Mouse (Mus musculus) hindbrain, embryonic 14.5 days (tissue): ENCODE data around the gene Chst11. TPM values are rescaled to one million over a fixed set of nuclear protein-coding genes. Genes with fewer than 3 reads are reported as not detected.

Source experiments
- ATAC-seq: fragments of 200-750 bp; cut with Nextera tagmentation; 2 replicates; pipeline ENCODE4 v1.8.0; 2017; ENCODE audit warnings: moderate number of reproducible peaks, mild to moderate bottlenecking, moderate TSS enrichment, moderate library complexity; ENCODE audit not compliant: low FRiP score
- DNase-seq: peaks from one replicate; pipeline ENCODE4 v3.0.0-alpha.2; 2015; ENCODE audit warnings: low spot score
- H3K27ac ChIP-seq: fragments of 300-500 bp; sonication (generic); 2 replicates; pipeline ENCODE4 v1.5.1; 2014; ENCODE audit warnings: mild to moderate bottlenecking, moderate library complexity
- H3K27me3 ChIP-seq: fragments of 300-500 bp; sonication (generic); 2 replicates; pipeline ENCODE4 v1.6.1; 2014; ENCODE audit warnings: mild to moderate bottlenecking, low read length, mixed read lengths; ENCODE audit not compliant: control insufficient read depth, insufficient read depth
- H3K36me3 ChIP-seq: fragments of 300-500 bp; sonication (generic); replicated peaks from 2 replicates; pipeline ENCODE4 v1.6.1; 2014; ENCODE audit not compliant: control insufficient read depth, insufficient read depth
- H3K4me1 ChIP-seq: fragments of 300-500 bp; sonication (generic); replicated peaks from 2 replicates; pipeline ENCODE4 v1.6.1; 2014; ENCODE audit warnings: antibody characterized with exemption, low read length, mixed read lengths; ENCODE audit not compliant: control insufficient read depth, insufficient read depth
- H3K4me2 ChIP-seq: fragments of 300-500 bp; sonication (generic); replicated peaks from 2 replicates; pipeline ENCODE4 v1.6.1; 2014; ENCODE audit warnings: mild to moderate bottlenecking, moderate library complexity
- H3K4me3 ChIP-seq: fragments of 300-500 bp; sonication (generic); replicated peaks from 2 replicates; pipeline ENCODE4 v1.5.1; 2014; ENCODE audit warnings: mild to moderate bottlenecking, low read length
- H3K9ac ChIP-seq: fragments of 300-500 bp; sonication (generic); 2 replicates; pipeline ENCODE4 v1.6.1; 2014
- H3K9me3 ChIP-seq: fragments of 300-500 bp; sonication (generic); 2 replicates; pipeline ENCODE4 v1.6.1; 2016; ENCODE audit warnings: low read length; ENCODE audit not compliant: control insufficient read depth
- WGBS: fragments of 180-500 bp; shearing (Covaris S2); extraction: QIAGEN DNeasy Blood & Tissue Kit; methylation state at CpG from one replicate; pipeline ENCODE4 v1.1.7; 2014; 5-methylcytosine and 5-hydroxymethylcytosine counted together
- polyA plus RNA-seq: library from polyadenylated mRNA; unstranded; fragments of >200 nt; fragmentation: Nextera tagmentation; extraction: Ambion mirVana; gene quantifications from 2 replicates; pipeline ENCODE4 v1.2.1, GENCODE M21; 2014

Chst11 gene
- polyA plus RNA-seq, 1 experiment from 2014 or later: 5.4 TPM

DNA sequence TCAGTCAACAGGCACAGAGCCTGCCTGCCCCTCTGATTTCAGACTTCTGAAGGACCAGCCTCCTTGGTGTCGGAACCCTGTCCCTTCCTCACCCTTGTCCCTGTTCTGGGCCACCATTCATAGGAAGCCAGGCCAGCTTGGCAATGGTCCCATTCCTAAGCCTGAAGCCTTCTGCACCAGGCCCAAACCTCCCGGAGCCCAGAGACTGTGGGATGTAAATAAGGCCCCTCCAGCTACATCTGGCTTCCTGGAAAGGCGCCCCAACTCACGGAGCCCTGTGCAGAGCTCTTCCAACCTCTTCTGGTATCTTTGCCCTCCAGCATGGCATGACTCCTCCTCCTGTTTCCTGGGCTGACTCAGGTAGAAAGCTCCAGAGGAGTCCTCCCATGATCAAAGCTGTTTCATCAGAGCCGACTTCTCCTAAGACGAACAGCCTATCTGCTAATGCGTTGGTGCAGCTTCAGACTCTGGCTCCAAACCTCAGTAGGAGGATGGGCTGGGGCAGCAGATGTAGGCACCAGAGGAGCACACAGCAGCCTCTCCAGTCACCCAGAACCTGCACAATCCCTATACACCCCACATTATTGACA is 199.3 kb downstream of the Chst11 start:
- ATAC-seq (no peak), DNase-seq (no peak)
- H3K4me2 ChIP-seq: no peak overlapping the region
- H3K9ac ChIP-seq: no peak overlapping the region
- no peaks in the 10 kb centered on the region for H3K27me3 ChIP-seq
- H3K9me3 ChIP-seq: no peaks in the 10 kb centered on the region
- peaks cover 14% of the 10 kb centered on the region; the same call in 1 of the 2 replicates for H3K4me1 ChIP-seq
- no peaks in the 10 kb centered on the region for H3K36me3 ChIP-seq
- WGBS: 62% methylated on average over 7 of the region's 7 CpGs
- peak overlapping the region; percentile 16; the same call in 1 of the 2 replicates for H3K27ac ChIP-seq
- H3K4me3 ChIP-seq: no peak overlapping the region

DNA sequence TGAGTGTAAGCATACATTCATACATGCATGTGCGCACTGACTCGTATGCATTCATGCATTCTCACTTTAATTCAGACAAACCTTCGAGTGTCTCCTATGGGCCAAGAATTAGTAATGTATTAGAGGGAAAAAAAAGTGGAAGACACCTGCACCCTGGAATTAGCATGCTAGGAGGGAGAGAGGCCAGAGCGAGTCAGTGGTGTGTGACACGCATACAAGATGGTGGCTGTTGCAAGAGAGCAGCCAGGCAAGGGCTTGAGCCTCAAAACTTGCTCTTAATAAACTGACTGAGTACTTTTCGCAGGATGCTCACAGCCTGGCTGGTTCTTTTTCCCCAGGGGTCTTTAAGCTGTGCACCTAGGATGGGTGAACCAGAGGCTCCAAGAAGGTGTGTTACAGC is 199.8 kb downstream of the Chst11 start:
- Histone ChIP-seq H3K27ac (no peak overlapping the region), H3K27me3 (no peaks in the 10 kb centered on the region), H3K36me3 (no peaks in the 10 kb centered on the region), H3K9me3 (no peaks in the 10 kb centered on the region), H3K4me3 (no peak overlapping the region), H3K4me2 (no peak overlapping the region), H3K9ac (no peak overlapping the region), H3K4me1 (peaks cover 14% of the 10 kb centered on the region; the same call in 1 of the 2 replicates)
- no peak for DNase-seq
- no peak for ATAC-seq
- WGBS: 68% methylated on average over 6 of the region's 6 CpGs

DNA sequence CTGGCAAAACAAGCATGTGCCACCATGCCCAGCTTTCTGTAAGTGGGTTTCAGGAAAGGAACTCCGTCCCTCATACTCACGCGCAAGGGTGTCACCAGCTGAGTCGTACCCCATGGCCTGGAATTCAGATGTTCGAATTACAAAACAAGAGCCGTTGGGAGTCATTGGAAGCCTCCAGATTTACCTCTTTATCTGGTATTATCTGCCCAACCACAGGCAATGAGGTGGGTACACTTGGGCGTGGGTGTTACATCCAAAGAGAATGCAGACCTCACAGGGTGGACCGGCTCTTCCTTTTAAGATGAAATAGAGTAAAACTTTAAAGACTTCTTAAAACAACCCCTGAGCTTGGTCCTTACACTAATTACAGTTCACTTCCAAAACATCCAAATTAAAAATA is 200.9 kb downstream of the Chst11 start:
- Histone ChIP-seq H3K27me3 (no peaks in the 10 kb centered on the region), H3K9ac (no peak overlapping the region), H3K36me3 (no peaks in the 10 kb centered on the region), H3K4me1 (peaks cover 14% of the 10 kb centered on the region; the same call in 1 of the 2 replicates), H3K27ac (no peak overlapping the region), H3K4me2 (no peak overlapping the region), H3K4me3 (no peak overlapping the region), H3K9me3 (no peaks in the 10 kb centered on the region)
- ATAC-seq (no peak), DNase-seq (no peak)
- 92% methylated on average over 8 of the region's 8 CpGs for WGBS

DNA sequence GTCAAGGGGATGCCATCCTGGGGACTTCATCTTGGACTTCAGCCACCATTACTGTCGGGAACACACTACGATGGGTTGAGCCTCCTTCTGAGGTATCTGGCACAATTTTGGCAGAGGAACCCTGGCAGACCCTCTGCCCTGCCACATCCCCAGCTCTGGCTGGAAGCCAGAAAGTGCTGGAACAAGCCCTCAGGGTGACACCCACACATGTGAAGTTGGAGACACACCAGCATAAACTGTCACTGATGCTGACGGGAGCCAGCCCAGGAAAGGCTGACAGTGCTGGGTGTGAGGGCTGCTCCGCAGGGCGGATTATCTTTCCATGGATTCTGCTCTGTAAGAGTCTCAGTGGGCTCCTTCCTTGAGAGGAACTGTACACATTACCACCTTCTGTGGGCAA is 201.7 kb downstream of the Chst11 start:
- Histone ChIP-seq H3K4me1 (peaks cover 10% of the 10 kb centered on the region; the same call in 1 of the 2 replicates), H3K4me3 (no peak overlapping the region), H3K27ac (no peak overlapping the region), H3K4me2 (no peak overlapping the region), H3K9me3 (no peaks in the 10 kb centered on the region), H3K36me3 (no peaks in the 10 kb centered on the region), H3K27me3 (no peaks in the 10 kb centered on the region), H3K9ac (no peak overlapping the region)
- ATAC-seq (no peak), DNase-seq (no peak)
- 63% methylated on average over 5 of the region's 5 CpGs for WGBS

DNA sequence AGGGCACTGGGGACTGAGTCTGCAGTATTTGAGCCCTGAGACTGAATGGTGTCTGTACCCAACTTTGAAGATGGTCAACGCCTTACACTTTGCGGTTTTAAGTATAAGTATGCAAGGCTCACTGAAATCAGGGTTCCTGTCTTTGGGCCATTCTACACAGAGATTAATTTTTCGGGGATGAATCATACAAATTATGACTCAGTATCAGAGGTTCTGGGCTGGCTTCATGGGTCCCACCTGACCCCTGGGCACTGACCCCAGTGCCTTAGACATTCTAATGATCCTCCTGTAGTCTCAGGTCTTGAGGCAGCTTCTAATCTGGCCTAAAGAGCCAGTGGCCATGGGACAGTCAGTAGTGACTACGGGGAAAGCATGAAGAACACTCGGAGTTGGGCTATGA is 203.8 kb downstream of the Chst11 start:
- ATAC-seq: no peak
- DNase-seq: no peak
- Histone ChIP-seq H3K27me3 (no peaks in the 10 kb centered on the region), H3K27ac (no peak overlapping the region), H3K4me2 (no peak overlapping the region), H3K4me1 (0 out of 2 replicates have a peak, but pooled peaks cover 6% of the 10 kb centered on the region), H3K9me3 (no peaks in the 10 kb centered on the region), H3K36me3 (no peaks in the 10 kb centered on the region), H3K4me3 (no peak overlapping the region), H3K9ac (no peak overlapping the region)
- WGBS: 97% methylated on average over 5 of the region's 5 CpGs

DNA sequence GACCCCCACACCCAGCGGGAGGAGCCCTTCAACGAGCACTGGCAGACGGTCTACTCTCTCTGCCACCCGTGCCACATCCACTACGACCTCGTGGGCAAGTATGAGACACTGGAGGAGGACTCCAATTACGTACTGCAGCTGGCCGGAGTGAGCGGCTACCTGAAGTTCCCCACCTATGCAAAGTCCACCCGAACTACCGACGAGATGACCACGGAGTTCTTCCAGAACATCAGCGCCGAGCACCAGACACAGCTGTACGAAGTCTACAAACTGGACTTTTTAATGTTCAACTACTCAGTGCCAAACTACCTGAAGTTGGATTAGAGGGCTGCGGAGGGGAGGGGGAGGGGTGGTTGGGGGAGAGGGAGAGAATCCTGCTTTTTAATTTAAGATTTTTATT is 206.2 kb downstream of the Chst11 start:
- DNase-seq (no peak), ATAC-seq (no peak)
- Histone ChIP-seq H3K36me3 (no peaks in the 10 kb centered on the region), H3K9ac (no peak overlapping the region), H3K27ac (no peak overlapping the region), H3K27me3 (no peaks in the 10 kb centered on the region), H3K4me1 (0 out of 2 replicates have a peak, but pooled peaks cover 3% of the 10 kb centered on the region), H3K4me2 (no peak overlapping the region), H3K9me3 (no peaks in the 10 kb centered on the region), H3K4me3 (no peak overlapping the region)
- 98% methylated on average over 17 of the region's 17 CpGs for WGBS

DNA sequence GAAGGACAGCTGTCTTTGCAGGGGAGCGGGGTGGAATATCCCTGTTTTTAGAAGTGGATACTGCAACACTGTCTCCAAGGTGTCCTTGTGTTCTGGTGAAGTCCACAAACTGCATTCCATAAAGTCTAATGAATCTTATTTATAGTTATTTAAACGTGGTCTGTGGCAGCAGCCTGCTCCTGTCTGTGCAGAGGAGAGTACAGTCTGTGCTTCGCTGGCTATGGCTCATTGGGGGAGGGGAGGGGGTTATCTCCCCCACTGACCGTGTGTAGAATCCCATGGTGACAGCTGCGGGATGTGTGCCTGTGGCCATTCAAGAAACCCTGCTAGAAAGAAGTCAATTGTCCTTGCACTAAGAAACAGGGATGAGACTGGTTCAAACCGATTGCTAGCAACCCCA is 206.7 kb downstream of the Chst11 start:
- Histone ChIP-seq H3K9me3 (no peaks in the 10 kb centered on the region), H3K27me3 (no peaks in the 10 kb centered on the region), H3K4me2 (no peak overlapping the region), H3K4me1 (0 out of 2 replicates have a peak, but pooled peaks cover 3% of the 10 kb centered on the region), H3K36me3 (no peaks in the 10 kb centered on the region), H3K4me3 (no peak overlapping the region), H3K9ac (no peak overlapping the region), H3K27ac (no peak overlapping the region)
- no peak for ATAC-seq
- 39% methylated on average over 6 of the region's 6 CpGs for WGBS
- no peak for DNase-seq

DNA sequence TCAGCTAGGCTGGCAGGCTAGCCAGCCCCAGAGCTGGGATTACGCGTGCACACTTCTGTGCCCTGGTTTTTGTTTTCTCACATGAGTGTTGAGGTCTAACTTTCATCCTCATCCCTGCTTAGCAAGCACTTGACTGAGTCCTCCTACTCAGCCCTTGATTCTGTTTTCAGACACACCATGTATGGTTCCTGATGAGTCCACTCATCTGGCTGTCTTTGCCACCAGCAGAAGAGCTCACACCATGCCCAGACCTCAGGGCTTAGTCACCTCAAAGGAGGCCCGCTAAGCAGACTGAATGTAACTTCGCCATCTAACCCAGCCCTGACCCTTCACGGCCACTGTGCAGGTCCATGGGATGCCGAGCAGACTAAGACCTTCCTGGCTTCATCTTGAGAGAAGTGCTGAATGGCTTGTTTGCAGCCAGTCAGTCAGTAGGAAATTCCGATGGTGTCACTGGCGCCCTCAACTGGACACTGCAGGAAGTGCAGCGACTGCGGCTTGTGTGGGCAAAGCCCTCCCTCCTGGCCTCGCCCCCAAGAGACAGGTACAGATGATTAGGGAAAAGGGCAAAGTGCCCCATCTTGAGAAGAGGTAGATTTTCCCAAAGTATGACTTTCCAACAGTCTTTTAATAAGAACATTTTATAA is 212.5 kb downstream of the Chst11 start:
- H3K9ac ChIP-seq: no peak overlapping the region

DNA sequence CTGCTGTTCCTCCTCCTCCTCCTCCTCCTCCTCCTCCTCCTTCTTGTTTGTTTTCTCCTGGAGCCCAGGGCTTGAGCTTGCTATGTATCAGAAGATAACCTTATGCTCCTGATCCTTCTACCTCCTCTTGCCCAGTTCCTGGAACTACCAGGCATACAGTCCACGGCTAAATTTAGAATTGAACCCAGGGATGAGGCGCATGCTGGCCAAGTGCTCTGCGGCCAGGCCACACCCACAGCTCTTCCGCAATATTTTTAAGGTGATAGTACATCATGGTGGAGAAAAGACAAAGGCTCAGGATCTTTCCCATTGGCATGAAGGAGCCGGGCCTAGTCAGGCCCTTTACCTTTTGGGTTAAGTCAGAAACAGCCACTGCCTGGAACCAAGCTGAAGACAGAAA is 213.4 kb downstream of the Chst11 start:
- Histone ChIP-seq H3K4me1 (0 out of 2 replicates have a peak, but pooled peaks cover 2% of the 10 kb centered on the region), H3K9ac (no peak overlapping the region), H3K27ac (no peak overlapping the region), H3K27me3 (no peaks in the 10 kb centered on the region), H3K36me3 (no peaks in the 10 kb centered on the region), H3K4me2 (no peak overlapping the region), H3K4me3 (no peak overlapping the region), H3K9me3 (no peaks in the 10 kb centered on the region)
- ATAC-seq: no peak
- DNase-seq: no peak
- 87% methylated on average over 5 of the region's 5 CpGs for WGBS

More for the DNA sequence above, 212.5 kb downstream of the Chst11 start:
- WGBS: 57% methylated on average over 11 of the region's 11 CpGs
- peak; percentile 61 for DNase-seq
- no peaks in the 10 kb centered on the region for H3K9me3 ChIP-seq
- no peak overlapping the region for H3K4me3 ChIP-seq
- H3K27ac ChIP-seq: no peak overlapping the region
- ATAC-seq: no peak
- no peaks in the 10 kb centered on the region for H3K36me3 ChIP-seq
- no peak overlapping the region for H3K4me2 ChIP-seq
- 0 out of 2 replicates have a peak, but pooled peaks cover 3% of the 10 kb centered on the region for H3K4me1 ChIP-seq
- H3K27me3 ChIP-seq: no peaks in the 10 kb centered on the region
